Mouse (Mus musculus) erythroblast, embryonic 14.5 days (primary cell): ENCODE results near the gene Lsm14b.

Experiments used
- GATA1 ChIP-seq: IDR thresholded peaks from 2 replicates; pipeline ENCODE4 v1.6.1; 2012; ENCODE audit warnings: low read length, inconsistent platforms, mixed read lengths
- TAL1 ChIP-seq: IDR thresholded peaks from 3 replicates; pipeline ENCODE4 v1.6.1; 2012; ENCODE audit warnings: low read length, inconsistent platforms, mixed read lengths

- TF ChIP-seq GATA1 (no peak), TAL1 (no peak)
Observed at GRCm38 (mm10) chr2:179985695-179986094, 39.1 kb upstream of the Lsm14b start.
